Mouse (Mus musculus): ENCODE results near the gene Grik2.
"Not testable (repeated sequence)": the region's sequence is repeated elsewhere in the genome, so short reads cannot be mapped to it uniquely, and the experiment has no call there.

The Grik2 gene

GRCm38 (mm10) chr10:49652320-49652719, 136.2 kb downstream of the Grik2 start:
- no peak for DNase-seq (ENCODE audit: low spot score in 2 of 2)

GRCm38 (mm10) chr10:49647116-49647515, 141.4 kb downstream of the Grik2 start:
- no peak for DNase-seq (ENCODE audit: low spot score in 2 of 2)

GRCm38 (mm10) chr10:49639901-49640300, 148.7 kb downstream of the Grik2 start:
- DNase-seq (ENCODE audit: low spot score in 2 of 2): no peak

- DNase-seq (ENCODE audit: low spot score in 2 of 2): no peak
Measured at GRCm38 (mm10) chr10:49623951-49624350, 164.6 kb downstream of the Grik2 start.

GRCm38 (mm10) chr10:49597652-49598051, 190.9 kb downstream of the Grik2 start:
- no peak for DNase-seq (ENCODE audit: low spot score in 2 of 2)

GRCm38 (mm10) chr10:49573514-49573913, 215.1 kb downstream of the Grik2 start:
- no peak for DNase-seq (ENCODE audit: low spot score in 2 of 2)

GRCm38 (mm10) chr10:49559872-49560407, 228.6 kb downstream of the Grik2 start:
- DNase-seq (ENCODE audit: low spot score in 2 of 2): no peak

GRCm38 (mm10) chr10:49542249-49542648, 246.3 kb downstream of the Grik2 start:
- DNase-seq (ENCODE audit: low spot score in 2 of 2): no peak

GRCm38 (mm10) chr10:49519752-49520151, 268.8 kb downstream of the Grik2 start:
- no peak for DNase-seq (ENCODE audit: low spot score in 2 of 2)

GRCm38 (mm10) chr10:49500628-49501027, 287.9 kb downstream of the Grik2 start:
- DNase-seq (ENCODE audit: low spot score in 2 of 2): no peak

GRCm38 (mm10) chr10:49497302-49497701, 291.3 kb downstream of the Grik2 start:
- no peak for DNase-seq (ENCODE audit: low spot score in 2 of 2)

GRCm38 (mm10) chr10:49481439-49481838, 307.1 kb downstream of the Grik2 start:
- DNase-seq (ENCODE audit: low spot score in 2 of 2): no peak

- no peak for DNase-seq (ENCODE audit: low spot score in 2 of 2)
Measured at GRCm38 (mm10) chr10:49480085-49480749, 308.3 kb downstream of the Grik2 start.

GRCm38 (mm10) chr10:49473613-49474012, 315.0 kb downstream of the Grik2 start:
- peak in 1 of 2 experiments; percentile 45 for DNase-seq (ENCODE audit: low spot score in 2 of 2)

GRCm38 (mm10) chr10:49456791-49457190, 331.8 kb downstream of the Grik2 start:
- DNase-seq (ENCODE audit: low spot score in 2 of 2): no peak

GRCm38 (mm10) chr10:49453535-49453934, 335.0 kb downstream of the Grik2 start:
- DNase-seq (ENCODE audit: low spot score in 2 of 2): no peak

GRCm38 (mm10) chr10:49441369-49441768, 347.2 kb downstream of the Grik2 start:
- DNase-seq (ENCODE audit: low spot score in 2 of 2): no peak

GRCm38 (mm10) chr10:49437057-49437456, 351.5 kb downstream of the Grik2 start:
- no peak for DNase-seq (ENCODE audit: low spot score in 2 of 2)

GRCm38 (mm10) chr10:49436301-49436700, 352.3 kb downstream of the Grik2 start:
- peak; percentile 27 to 41 for DNase-seq (ENCODE audit: low spot score in 2 of 2)

GRCm38 (mm10) chr10:49432825-49433224, 355.7 kb downstream of the Grik2 start:
- no peak for DNase-seq (ENCODE audit: low spot score in 2 of 2)

- not testable (repeated sequence) for DNase-seq (ENCODE audit: low spot score in 2 of 2)
Measured at GRCm38 (mm10) chr10:49417206-49417605, 371.4 kb downstream of the Grik2 start.

GRCm38 (mm10) chr10:49382996-49383395, 405.6 kb downstream of the Grik2 start:
- no peak for DNase-seq (ENCODE audit: low spot score in 2 of 2)

- no peak for DNase-seq (ENCODE audit: low spot score in 2 of 2)
Measured at GRCm38 (mm10) chr10:49381852-49382251, 406.7 kb downstream of the Grik2 start.

- no peak for DNase-seq (ENCODE audit: low spot score in 2 of 2)
Measured at GRCm38 (mm10) chr10:49368601-49369000, 420.0 kb downstream of the Grik2 start.

All from right cerebral cortex, postnatal 10 days (tissue).